Mouse (Mus musculus) megakaryocyte, embryonic 14.5 days (primary cell): Measurements from ENCODE around the gene Hspa2.

Experiments used
- FLI1 ChIP-seq: IDR thresholded peaks from 2 replicates; pipeline ENCODE4 v1.6.1; 2012; ENCODE audit warnings: low read length, inconsistent platforms, mixed read lengths
- GATA1 ChIP-seq: IDR thresholded peaks from 3 replicates; pipeline ENCODE4 v1.6.1; 2012; ENCODE audit warnings: mixed read lengths, low read length, inconsistent platforms, borderline replicate concordance

DNA sequence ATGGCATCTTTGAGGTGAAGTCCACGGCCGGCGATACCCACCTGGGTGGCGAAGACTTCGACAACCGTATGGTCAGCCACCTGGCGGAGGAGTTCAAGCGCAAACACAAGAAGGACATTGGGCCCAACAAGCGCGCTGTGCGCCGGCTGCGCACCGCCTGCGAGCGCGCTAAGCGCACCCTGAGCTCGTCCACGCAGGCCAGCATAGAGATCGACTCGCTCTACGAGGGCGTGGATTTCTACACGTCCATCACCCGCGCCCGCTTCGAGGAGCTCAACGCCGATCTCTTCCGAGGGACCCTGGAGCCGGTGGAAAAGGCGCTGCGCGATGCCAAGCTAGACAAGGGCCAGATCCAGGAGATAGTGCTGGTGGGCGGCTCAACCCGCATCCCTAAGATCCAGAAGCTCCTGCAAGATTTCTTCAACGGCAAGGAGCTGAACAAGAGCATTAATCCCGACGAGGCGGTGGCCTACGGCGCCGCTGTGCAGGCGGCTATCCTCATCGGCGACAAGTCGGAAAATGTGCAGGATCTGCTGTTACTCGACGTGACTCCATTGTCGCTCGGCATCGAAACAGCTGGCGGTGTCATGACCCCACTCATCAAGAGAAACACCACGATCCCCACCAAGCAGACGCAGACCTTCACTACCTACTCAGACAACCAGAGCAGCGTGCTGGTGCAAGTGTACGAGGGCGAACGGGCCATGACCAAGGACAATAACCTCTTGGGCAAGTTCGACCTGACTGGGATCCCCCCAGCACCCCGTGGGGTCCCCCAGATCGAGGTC, 1.4 kb downstream of the Hspa2 start:
- TF ChIP-seq GATA1 (no peak), FLI1 (no peak)
